Mouse (Mus musculus) monocyte, adult 5-6 weeks (primary cell): ENCODE data around the gene Twnk. TPM values are rescaled to one million over a fixed set of nuclear protein-coding genes. Genes with fewer than 3 reads are reported as not detected.

Experiments
- ATAC-seq: fragments of 153-309, 156-312 bp; replicated peaks from 2 replicates; pipeline ENCODE4 v1.8.0; 2017; ENCODE audit warnings: mild to moderate bottlenecking; ENCODE audit not compliant: low TSS enrichment, insufficient number of reproducible peaks, severe bottlenecking, poor library complexity, low FRiP score
- total RNA-seq: library from RNA; stranded (forward); fragments of 200-1000, 200-491, 200-594 nt; gene quantifications from 3 replicates; pipeline ENCODE4 v1.2.3, GENCODE M21; 2017

Twnk gene
- total RNA-seq, 1 experiment from 2014 or later = 8.7 TPM

DNA sequence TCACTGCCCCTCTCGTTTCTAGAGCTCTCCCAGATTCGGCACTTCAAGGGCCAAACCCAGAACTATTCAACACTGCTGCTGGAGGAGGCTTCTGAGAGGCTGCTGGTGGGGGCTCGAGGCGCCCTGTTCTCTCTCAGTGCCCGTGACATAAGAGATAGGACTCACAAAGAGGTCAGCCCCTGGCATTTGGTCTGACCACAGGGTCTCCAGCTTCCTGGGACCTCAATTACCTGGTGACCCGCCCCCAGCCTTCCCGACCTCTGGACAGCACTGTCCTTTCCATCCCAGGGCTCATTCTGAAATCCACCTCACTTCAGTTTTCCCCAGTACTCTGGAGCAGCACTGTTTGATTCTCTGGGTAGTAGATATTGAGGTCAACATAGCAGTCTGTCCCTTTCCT is 12.8 kb upstream of the Twnk start:
- no peak for ATAC-seq

DNA sequence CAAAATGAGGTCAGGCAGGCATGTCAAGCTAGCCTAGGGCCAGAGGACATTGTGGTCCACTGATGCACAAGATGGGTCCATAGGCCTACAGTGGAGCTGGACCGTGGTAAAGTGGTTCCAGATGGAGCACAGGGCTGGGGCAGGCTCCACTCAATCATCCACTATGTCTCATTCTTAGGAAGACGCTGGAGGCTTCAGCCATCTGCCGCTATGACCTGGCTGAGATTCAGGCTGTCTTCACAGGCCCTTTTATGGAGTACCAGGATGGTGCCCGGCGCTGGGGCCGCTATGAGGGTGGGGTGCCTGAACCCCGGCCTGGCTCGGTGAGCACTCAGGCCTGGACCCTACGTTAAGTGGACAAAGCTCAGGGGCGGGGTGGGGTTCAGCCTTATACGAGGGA is 7.7 kb upstream of the Twnk start:
- ATAC-seq = no peak

- ATAC-seq = no peak
Measured at GRCm38 (mm10) chr19:44999647-45000046, 5.8 kb upstream of the Twnk start.

GRCm38 (mm10) chr19:45002301-45002700 is 3.2 kb upstream of the Twnk start:
- ATAC-seq = no peak

GRCm38 (mm10) chr19:45003740-45004516 is 1.5 kb upstream of the Twnk start:
- no peak for ATAC-seq

DNA sequence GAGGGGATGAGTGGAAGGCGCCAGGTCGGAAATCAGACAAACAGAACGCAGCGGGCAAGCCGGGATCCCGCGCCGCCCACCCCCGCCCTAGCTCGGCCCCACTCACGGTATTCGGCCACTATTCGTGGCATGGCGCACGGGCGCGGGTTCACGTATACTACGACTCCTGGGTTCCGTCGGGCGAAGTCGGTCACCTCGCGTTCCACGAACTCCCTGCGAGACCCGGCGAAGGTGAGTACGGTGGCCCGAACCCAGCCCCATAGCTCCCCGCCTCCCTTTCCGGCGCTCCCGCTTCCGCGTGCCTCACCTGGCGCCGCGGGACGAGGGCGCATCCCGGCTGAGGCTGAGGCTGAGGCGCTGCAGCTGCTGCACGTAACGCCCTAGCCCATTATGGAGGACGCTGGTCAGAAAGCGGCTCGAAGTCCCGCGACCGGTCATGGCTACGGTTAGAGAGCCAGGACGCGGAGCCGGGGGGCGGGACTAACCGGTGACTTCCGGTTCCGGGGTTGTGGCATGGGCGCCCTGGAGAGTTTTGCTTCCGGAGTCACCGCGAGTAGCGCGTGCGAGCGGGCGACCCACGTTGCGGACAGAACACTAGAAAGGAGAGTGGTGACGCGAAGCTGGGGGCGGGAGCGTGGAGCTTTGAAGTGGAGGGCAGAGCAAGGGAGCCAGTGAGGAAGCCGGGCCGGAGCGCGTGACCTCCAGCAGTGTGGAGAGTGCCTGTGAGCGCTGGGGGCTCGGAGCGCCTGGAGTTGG is 672 bp downstream of the Twnk start, which contains the start of gene Mrpl43:
TSS of gene Mrpl43 (minus strand) at position 486 of the 756 bp plus-strand sequence.
- ATAC-seq = peak; percentile 91

- no peak for ATAC-seq
Measured at GRCm38 (mm10) chr19:45007021-45007420, 1.6 kb downstream of the Twnk start.

- ATAC-seq = no peak
Measured at GRCm38 (mm10) chr19:45007425-45008191, 2.1 kb downstream of the Twnk start.

DNA sequence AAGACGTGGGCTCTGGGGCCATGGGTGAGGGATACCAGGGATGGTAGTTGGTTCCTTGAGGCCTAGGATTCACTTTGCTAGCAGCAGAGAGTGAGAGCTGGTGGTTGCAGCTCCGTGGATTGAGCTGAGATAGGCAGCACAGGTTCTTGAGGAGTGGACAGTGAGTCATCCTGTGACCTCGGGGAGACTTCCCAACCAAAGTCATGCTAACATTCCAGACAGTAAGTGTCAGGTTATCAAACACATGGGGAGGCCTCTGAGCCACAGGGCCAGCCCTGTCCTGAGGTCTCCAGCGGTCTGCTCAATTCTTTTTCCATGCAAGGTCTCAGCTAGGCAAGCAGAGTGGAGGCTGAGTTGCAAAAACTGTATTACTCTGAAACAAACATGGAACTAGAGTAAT is 5.2 kb downstream of the Twnk start:
- no peak for ATAC-seq

DNA sequence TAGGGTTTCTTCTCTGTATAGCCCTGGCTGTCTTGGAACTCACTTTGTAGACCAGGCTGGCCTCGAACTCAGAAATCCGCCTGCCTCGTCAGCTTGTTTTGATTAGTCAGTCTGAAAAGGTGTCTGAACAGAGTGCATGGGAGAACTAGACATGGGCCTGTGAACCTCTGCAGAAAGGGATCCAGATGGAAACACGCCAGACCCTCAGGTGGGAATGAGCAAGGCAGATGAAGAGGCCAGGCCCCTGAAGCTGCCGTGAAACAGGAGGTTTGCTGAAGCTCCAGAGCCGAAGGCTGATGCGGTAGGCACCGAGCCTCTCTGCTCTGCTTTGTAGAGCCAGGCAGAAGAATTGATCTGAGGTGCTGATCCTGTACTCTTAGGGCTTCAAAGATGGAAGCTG is 6.8 kb downstream of the Twnk start:
- no peak for ATAC-seq

DNA sequence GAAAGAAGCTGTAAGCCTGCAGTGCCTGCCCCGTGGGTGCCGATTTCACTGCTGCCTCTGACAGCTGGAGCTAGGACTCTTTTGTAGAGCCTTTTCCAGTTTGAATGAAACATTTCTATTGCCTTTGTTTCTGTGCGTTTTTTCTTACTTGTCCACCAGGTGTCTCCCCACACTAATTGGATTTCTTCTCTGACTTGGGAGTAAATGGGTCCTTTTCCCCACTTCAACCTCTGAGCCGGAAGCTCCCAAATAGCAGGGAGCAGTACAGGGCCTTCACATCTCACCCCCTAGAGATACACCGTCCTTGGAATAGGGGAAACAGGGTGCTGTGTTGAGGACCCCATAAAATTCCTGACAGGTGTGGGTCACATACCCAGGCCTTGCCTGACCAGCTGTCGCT is 7.2 kb downstream of the Twnk start:
- ATAC-seq = no peak

DNA sequence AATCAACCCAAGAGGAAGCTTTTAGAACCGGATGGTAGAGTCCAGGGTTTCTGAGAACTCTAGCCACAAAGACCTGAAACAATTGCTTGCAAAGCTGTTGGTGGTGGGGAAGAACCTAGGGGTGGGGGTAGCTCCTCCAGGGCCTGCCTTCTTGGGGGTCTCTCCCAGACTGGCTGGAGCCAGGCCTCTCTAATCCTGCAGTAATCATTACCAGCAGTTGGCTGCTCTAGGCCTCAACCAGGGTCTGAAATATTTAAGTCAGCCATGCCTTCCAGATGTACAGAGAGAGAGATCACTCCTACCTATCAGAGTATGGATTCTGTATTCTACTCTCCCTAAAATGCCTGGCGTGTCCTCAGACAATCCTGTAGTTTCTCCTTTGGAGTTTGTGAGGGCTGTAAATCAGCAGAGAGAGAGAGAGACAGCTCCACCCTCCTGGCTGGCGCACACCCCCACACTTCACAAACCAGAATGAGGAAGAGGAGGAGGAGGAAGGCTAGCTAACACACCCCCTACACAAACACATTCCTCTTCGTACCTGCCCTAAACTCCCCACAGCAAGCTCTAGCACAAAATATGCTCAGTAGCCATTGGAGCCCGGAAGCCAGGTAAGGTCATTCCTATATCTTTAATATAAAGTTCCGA is 8.2 kb downstream of the Twnk start:
- no peak for ATAC-seq

DNA sequence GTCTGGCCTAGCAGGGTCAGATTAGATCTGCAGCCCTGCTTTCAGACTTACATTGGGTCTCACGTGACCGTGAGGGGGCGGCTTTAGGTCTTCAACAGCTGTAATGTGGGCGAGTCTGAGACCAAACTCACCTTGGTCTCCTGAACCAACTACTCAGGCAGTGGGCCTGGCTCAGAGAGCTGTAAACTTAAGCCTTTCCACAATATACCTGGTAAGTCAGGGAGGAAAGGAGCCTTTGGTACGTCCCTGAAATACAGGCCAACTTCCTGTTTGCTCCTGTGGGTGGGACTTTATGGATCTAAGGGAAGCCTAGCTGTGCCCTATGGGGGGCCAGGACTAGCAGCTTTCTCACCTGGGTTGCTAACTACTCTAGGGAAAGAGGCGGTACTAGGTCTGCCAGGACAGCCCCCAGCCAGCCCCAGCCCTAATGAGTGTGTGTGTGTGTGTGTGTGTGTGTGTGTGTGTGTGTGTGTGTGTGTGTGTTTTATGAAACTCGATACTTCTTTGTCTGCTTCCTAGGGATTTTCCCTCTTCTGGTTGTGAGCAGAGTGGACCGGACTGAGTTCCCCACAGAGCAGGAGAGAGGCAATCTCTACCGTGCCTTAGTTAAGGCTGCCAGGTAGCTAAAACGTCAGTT is 9.0 kb downstream of the Twnk start, which contains the start of gene Lzts2:
TSS of gene Lzts2 (plus strand) at position 80 of the 637 bp plus-strand sequence.
- no peak for ATAC-seq

DNA sequence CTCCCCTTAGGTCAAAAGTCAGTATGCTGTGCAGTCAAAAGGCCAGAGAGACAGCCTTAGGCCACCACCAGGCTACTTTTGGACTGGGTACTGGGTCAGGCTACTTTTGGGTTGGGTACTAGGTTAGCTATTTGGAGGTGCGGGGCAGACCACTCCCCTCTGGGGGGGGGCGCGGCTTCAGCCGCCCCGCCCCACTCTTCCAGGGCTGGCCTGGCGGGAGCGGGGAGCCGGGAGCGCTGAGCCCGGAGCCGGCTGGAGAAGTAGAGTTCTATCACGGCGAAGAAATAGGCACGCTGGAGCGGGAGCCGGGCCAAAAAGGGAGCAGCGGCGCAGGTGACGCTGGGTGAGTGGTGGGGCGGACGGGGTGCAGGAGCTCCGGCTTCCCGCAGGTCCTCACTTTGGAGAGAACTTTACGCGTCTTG is 9.5 kb downstream of the Twnk start:
- ATAC-seq = no peak

GRCm38 (mm10) chr19:45015518-45016281 is 10.2 kb downstream of the Twnk start:
- ATAC-seq = no peak

- ATAC-seq = no peak
Measured at GRCm38 (mm10) chr19:45016341-45017215, 11.1 kb downstream of the Twnk start.
